Mouse (Mus musculus): Measurements from ENCODE around the gene Gpatch1. TPM values are rescaled to one million over a fixed set of nuclear protein-coding genes. Genes with fewer than 3 reads are reported as not detected.

Gene Gpatch1
- polyA plus RNA-seq, 1 experiment from 2014 or later = 5.6 TPM

- H3K4me3 ChIP-seq (ENCODE audit: low read depth, low read length) = peak overlapping the region; percentile 74
- ATAC-seq = peak; percentile 95
- H3K9me3 ChIP-seq (ENCODE audit: low read length) = 0 out of 2 replicates have a peak, but pooled peaks cover 11% of the 10 kb centered on the region
- peak overlapping the region; percentile 71 for H3K4me2 ChIP-seq (ENCODE audit: low read depth, low read length)
- H3K36me3 ChIP-seq (replicated peaks; ENCODE audit: insufficient read depth, low read length) = no peaks in the 10 kb centered on the region
- no peak for TF ChIP-seq CTCF (IDR thresholded peaks at IDR 0.05; ENCODE audit: low read depth)
- TF ChIP-seq EP300 (IDR thresholded peaks at IDR 0.05; ENCODE audit: low read depth) = no peak
- peak; percentile 95 for DNase-seq
- WGBS (ENCODE audit: insufficient replicate concordance) = under 1% methylated on average over 45 of the region's 45 CpGs
- H3K27me3 ChIP-seq (ENCODE audit: insufficient read depth, low read length) = no peaks in the 10 kb centered on the region
- H3K4me1 ChIP-seq (ENCODE audit: insufficient read depth) = peaks cover 7% of the 10 kb centered on the region; the same call in 1 of the 2 replicates
- peak overlapping the region; percentile 84 for H3K27ac ChIP-seq (ENCODE audit: low read depth)
- H3K9ac ChIP-seq (replicated peaks) = peak overlapping the region; percentile 70
Measured at GRCm38 (mm10) chr7:35234361-35235245, 83.6 kb downstream of the Gpatch1 start.

- no peaks in the 10 kb centered on the region for H3K36me3 ChIP-seq (replicated peaks; ENCODE audit: insufficient read depth, low read length)
- peak overlapping the region; percentile 74 for H3K4me3 ChIP-seq (ENCODE audit: low read depth, low read length)
- no peak overlapping the region for H3K27ac ChIP-seq (ENCODE audit: low read depth)
- peak overlapping the region; percentile 71 for H3K4me2 ChIP-seq (ENCODE audit: low read depth, low read length)
- WGBS (ENCODE audit: insufficient replicate concordance) = 60% methylated on average over 12 of the region's 12 CpGs
- 0 out of 2 replicates have a peak, but pooled peaks cover 11% of the 10 kb centered on the region for H3K9me3 ChIP-seq (ENCODE audit: low read length)
- no peaks in the 10 kb centered on the region for H3K27me3 ChIP-seq (ENCODE audit: insufficient read depth, low read length)
- peaks cover 7% of the 10 kb centered on the region; the same call in 1 of the 2 replicates for H3K4me1 ChIP-seq (ENCODE audit: insufficient read depth)
- no peak for DNase-seq
- TF ChIP-seq EP300 (IDR thresholded peaks at IDR 0.05; ENCODE audit: low read depth) (no peak), CTCF (IDR thresholded peaks at IDR 0.05; ENCODE audit: low read depth) (no peak)
- ATAC-seq = no peak
- H3K9ac ChIP-seq (replicated peaks) = peak overlapping the region; percentile 70; the same call in 1 of the 2 replicates
Measured at GRCm38 (mm10) chr7:35233861-35234260, 84.4 kb downstream of the Gpatch1 start.

GRCm38 (mm10) chr7:35232796-35233455 lies 85.3 kb downstream of the Gpatch1 start:
- Histone ChIP-seq H3K4me2 (ENCODE audit: low read depth, low read length) (no peak overlapping the region), H3K4me3 (ENCODE audit: low read depth, low read length) (no peak overlapping the region), H3K4me1 (ENCODE audit: insufficient read depth) (peaks cover 7% of the 10 kb centered on the region; the same call in 1 of the 2 replicates), H3K27ac (ENCODE audit: low read depth) (no peak overlapping the region), H3K27me3 (ENCODE audit: insufficient read depth, low read length) (no peaks in the 10 kb centered on the region), H3K36me3 (replicated peaks; ENCODE audit: insufficient read depth, low read length) (no peaks in the 10 kb centered on the region), H3K9ac (replicated peaks) (no peak overlapping the region), H3K9me3 (ENCODE audit: low read length) (0 out of 2 replicates have a peak, but pooled peaks cover 11% of the 10 kb centered on the region)
- DNase-seq = no peak
- ATAC-seq = no peak
- TF ChIP-seq EP300 (IDR thresholded peaks at IDR 0.05; ENCODE audit: low read depth) = no peak
- 68% methylated on average over 13 of the region's 13 CpGs for WGBS (ENCODE audit: insufficient replicate concordance)

DNA sequence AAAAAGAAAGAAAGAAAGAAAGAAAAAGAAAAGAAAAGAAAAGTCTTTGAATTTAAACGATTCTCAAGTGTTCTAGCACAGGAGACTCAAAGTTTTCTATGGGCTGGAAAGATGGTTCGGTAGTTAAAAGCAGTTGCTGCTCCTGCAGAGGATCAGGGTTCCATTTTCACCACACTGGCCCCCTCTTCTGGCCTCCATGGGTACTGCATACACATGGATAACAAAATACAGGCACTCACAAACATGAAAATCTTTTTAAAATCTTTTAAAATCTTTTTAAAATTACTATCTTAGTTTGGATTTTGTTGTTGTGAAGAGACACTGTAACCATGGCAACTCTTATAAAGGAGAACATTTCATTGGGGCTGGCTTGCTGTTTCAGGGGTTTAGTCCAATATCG lies 87.9 kb downstream of the Gpatch1 start:
- Histone ChIP-seq H3K27ac (ENCODE audit: low read depth) (no peak overlapping the region), H3K36me3 (replicated peaks; ENCODE audit: insufficient read depth, low read length) (no peaks in the 10 kb centered on the region), H3K4me3 (ENCODE audit: low read depth, low read length) (no peak overlapping the region), H3K27me3 (ENCODE audit: insufficient read depth, low read length) (no peaks in the 10 kb centered on the region), H3K4me2 (ENCODE audit: low read depth, low read length) (no peak overlapping the region), H3K9ac (replicated peaks) (no peak overlapping the region), H3K4me1 (ENCODE audit: insufficient read depth) (peaks cover 5% of the 10 kb centered on the region; the same call in 1 of the 2 replicates), H3K9me3 (ENCODE audit: low read length) (0 out of 2 replicates have a peak, but pooled peaks cover 11% of the 10 kb centered on the region)
- WGBS (ENCODE audit: insufficient replicate concordance) = 61% methylated on average over 3 of the region's 3 CpGs
- TF ChIP-seq EP300 (IDR thresholded peaks at IDR 0.05; ENCODE audit: low read depth) = no peak
- peak; percentile 46 for TF ChIP-seq CTCF (IDR thresholded peaks at IDR 0.05; ENCODE audit: low read depth)
- peak; percentile 26 for DNase-seq
- no peak for ATAC-seq

Other genes with a start within 250 kb of the Gpatch1 start
- gene Cebpa, start 199.1 kb downstream of the Gpatch1 start, polyA plus RNA-seq (2015; fragmentation: Nextera tagmentation; extraction: Ambion mirVana) = 20.2 and 34.0 TPM in 2 replicates
- 0.12 TPM in 2 replicates for gene Slc7a10, start 132.1 kb downstream of the Gpatch1 start, polyA plus RNA-seq (2015; fragmentation: Nextera tagmentation; extraction: Ambion mirVana)
- 0.61 and 0.69 TPM in 2 replicates for gene Lrp3, start 102.9 kb downstream of the Gpatch1 start, polyA plus RNA-seq (2015; fragmentation: Nextera tagmentation; extraction: Ambion mirVana)
- 8.1 TPM in 2 replicates for gene Rhpn2, start 15.7 kb upstream of the Gpatch1 start, polyA plus RNA-seq (2015; fragmentation: Nextera tagmentation; extraction: Ambion mirVana)
- gene Faap24, start 78.4 kb upstream of the Gpatch1 start, polyA plus RNA-seq (2015; fragmentation: Nextera tagmentation; extraction: Ambion mirVana) = 9.3 and 11.4 TPM in 2 replicates
- gene Cep89, start 78.6 kb upstream of the Gpatch1 start, polyA plus RNA-seq (2015; fragmentation: Nextera tagmentation; extraction: Ambion mirVana) = 9.1 and 10.3 TPM in 2 replicates
- 0.15 and 0.27 TPM in 2 replicates for gene Slc7a9, start 130.4 kb upstream of the Gpatch1 start, polyA plus RNA-seq (2015; fragmentation: Nextera tagmentation; extraction: Ambion mirVana)
- gene Tdrd12, start 219.3 kb upstream of the Gpatch1 start, polyA plus RNA-seq (2015; fragmentation: Nextera tagmentation; extraction: Ambion mirVana) = 0.13 and 0.26 TPM in 2 replicates
- gene Nudt19, start 237.9 kb upstream of the Gpatch1 start, polyA plus RNA-seq (2015; fragmentation: Nextera tagmentation; extraction: Ambion mirVana) = 79.4 and 79.9 TPM in 2 replicates